In the genomic region with DNA sequence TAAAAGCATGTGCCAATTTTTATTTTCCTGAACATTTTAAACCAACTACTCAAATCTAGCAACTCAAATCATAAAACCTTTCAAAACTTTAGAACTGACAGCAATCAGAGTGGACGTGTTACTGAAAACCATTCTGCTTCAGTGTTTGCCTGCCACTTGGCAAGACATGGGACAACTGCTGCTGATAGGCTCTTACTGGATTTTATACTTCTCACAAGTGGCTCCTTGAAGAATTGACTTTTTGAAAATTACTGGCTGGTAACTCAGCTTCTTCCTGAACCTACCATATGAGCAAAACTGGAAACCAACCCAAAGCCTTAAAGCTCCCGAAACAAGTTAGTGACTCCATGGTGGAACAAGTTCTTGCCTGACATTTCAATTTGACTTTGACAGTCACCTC, we compare ENCODE assay signal across 15 mouse cellular contexts.
"Had no signal": no experiment of that assay in that cellular context is flagged by ENCODE, and none has a peak within 500 bp of the region (broad histone marks: within the 10 kb centered on the region; RNA-seq: fewer than 3 reads in every experiment).

No protein-coding gene starts in this region.

- ATAC-seq: liver, embryonic 12.5 days; midbrain, embryonic 13.5 days; midbrain, embryonic 15.5 days had no signal

- H3K27ac ChIP-seq: liver, embryonic 12.5 days; liver, embryonic 14.5 days; macrophage; midbrain, embryonic 13.5 days; midbrain, embryonic 15.5 days; neural tube, embryonic 12.5 days; stomach, embryonic 15.5 days; stomach, postnatal 0 days had no signal

- H3K9ac ChIP-seq: liver, embryonic 12.5 days; liver, embryonic 14.5 days; lung, embryonic 14.5 days; midbrain, embryonic 13.5 days; midbrain, embryonic 15.5 days; neural tube, embryonic 12.5 days; stomach, embryonic 15.5 days had no signal

- H3K4me1 ChIP-seq: stomach, embryonic 15.5 days had no signal

- H3K27me3 ChIP-seq: liver, embryonic 12.5 days; megakaryocyte, embryonic 14.5 days; midbrain, embryonic 13.5 days; midbrain, embryonic 15.5 days; neural tube, embryonic 12.5 days; stomach, embryonic 15.5 days had no signal

- H3K9me3 ChIP-seq: liver, embryonic 12.5 days; megakaryocyte, embryonic 14.5 days; midbrain, embryonic 13.5 days; midbrain, embryonic 15.5 days; neural tube, embryonic 12.5 days; stomach, embryonic 15.5 days had no signal

- H3K36me3 ChIP-seq: midbrain, embryonic 15.5 days; stomach, embryonic 15.5 days had no signal

- H3K4me3 ChIP-seq: liver, embryonic 12.5 days; megakaryocyte, embryonic 14.5 days; midbrain, embryonic 13.5 days; midbrain, embryonic 15.5 days; neural tube, embryonic 12.5 days; stomach, embryonic 15.5 days had no signal

- DNase-seq: lung, embryonic 14.5 days; right cerebral cortex, postnatal 14 days; thymus, adult 2 months; thymus, postnatal 25 days; thymus, postnatal 4 days had no signal

- H3K4me2 ChIP-seq: liver, embryonic 12.5 days; lung, embryonic 14.5 days; midbrain, embryonic 11.5 days; midbrain, embryonic 13.5 days; midbrain, embryonic 15.5 days; neural tube, embryonic 12.5 days; stomach, embryonic 15.5 days had no signal
